Mouse (Mus musculus) intestine, embryonic 14.5 days (tissue): ENCODE measurements around the gene Rab29. TPM values are rescaled to one million over a fixed set of nuclear protein-coding genes. Genes with fewer than 3 reads are reported as not detected.
A peak's percentile ranks its signal among the peaks of the same experiment; 100 is the strongest.

Experiments used
- ATAC-seq: fragments of 200-750 bp; cut with Nextera tagmentation; replicated peaks from 2 replicates; pipeline ENCODE4 v1.8.0; 2017; ENCODE audit warnings: low read depth, moderate number of reproducible peaks, moderate TSS enrichment, moderate library complexity; ENCODE audit not compliant: low FRiP score, low TSS enrichment
- DNase-seq: peaks from one replicate; pipeline ENCODE4 v3.0.0-alpha.2; 2018; ENCODE audit warnings: low spot score
- H3K27ac ChIP-seq: fragments of 300-500 bp; sonication (generic); 2 replicates; pipeline ENCODE4 v1.5.1; 2014; ENCODE audit warnings: low read depth, mild to moderate bottlenecking, control low read depth
- H3K27me3 ChIP-seq: fragments of 300-500 bp; sonication (generic); replicated peaks from 2 replicates; pipeline ENCODE4 v1.6.1; 2014; ENCODE audit warnings: low read length, control low read depth; ENCODE audit not compliant: control insufficient read depth, insufficient read depth
- H3K36me3 ChIP-seq: fragments of 300-500 bp; sonication (generic); 2 replicates; pipeline ENCODE4 v1.6.1; 2014; ENCODE audit warnings: low read length, control low read depth; ENCODE audit not compliant: control insufficient read depth, insufficient read depth
- H3K4me1 ChIP-seq: fragments of 300-500 bp; sonication (generic); replicated peaks from 2 replicates; pipeline ENCODE4 v1.6.1; 2014; ENCODE audit warnings: low read length, control low read depth, mixed read lengths; ENCODE audit not compliant: control insufficient read depth, insufficient read depth
- H3K4me2 ChIP-seq: fragments of 300-500 bp; sonication (generic); 2 replicates; pipeline ENCODE4 v1.6.1; 2014; ENCODE audit warnings: low read length
- H3K4me3 ChIP-seq: fragments of 300-500 bp; sonication (generic); 2 replicates; pipeline ENCODE4 v1.5.1; 2014; ENCODE audit warnings: low read depth, low read length, control low read depth, mixed read lengths
- H3K9ac ChIP-seq: fragments of 300-500 bp; sonication (generic); 2 replicates; pipeline ENCODE4 v1.6.1; 2014; ENCODE audit warnings: mild to moderate bottlenecking, low read length
- H3K9me3 ChIP-seq: fragments of 300-500 bp; sonication (generic); 2 replicates; pipeline ENCODE4 v1.6.1; 2016; ENCODE audit warnings: low read length, control low read depth; ENCODE audit not compliant: control insufficient read depth
- WGBS: fragments of 180-500 bp; shearing (Covaris S2); extraction: QIAGEN DNeasy Blood & Tissue Kit; methylation state at CpG from one replicate; pipeline ENCODE4 v1.1.7; 2014; 5-methylcytosine and 5-hydroxymethylcytosine counted together
- polyA plus RNA-seq: library from polyadenylated mRNA; unstranded; fragments of >200 nt; fragmentation: Nextera tagmentation; extraction: Ambion mirVana; gene quantifications from 2 replicates; pipeline ENCODE4 v1.2.1, GENCODE M21; 2014

The Rab29 gene
- polyA plus RNA-seq, 1 experiment from 2014 or later: 17.6 TPM

DNA sequence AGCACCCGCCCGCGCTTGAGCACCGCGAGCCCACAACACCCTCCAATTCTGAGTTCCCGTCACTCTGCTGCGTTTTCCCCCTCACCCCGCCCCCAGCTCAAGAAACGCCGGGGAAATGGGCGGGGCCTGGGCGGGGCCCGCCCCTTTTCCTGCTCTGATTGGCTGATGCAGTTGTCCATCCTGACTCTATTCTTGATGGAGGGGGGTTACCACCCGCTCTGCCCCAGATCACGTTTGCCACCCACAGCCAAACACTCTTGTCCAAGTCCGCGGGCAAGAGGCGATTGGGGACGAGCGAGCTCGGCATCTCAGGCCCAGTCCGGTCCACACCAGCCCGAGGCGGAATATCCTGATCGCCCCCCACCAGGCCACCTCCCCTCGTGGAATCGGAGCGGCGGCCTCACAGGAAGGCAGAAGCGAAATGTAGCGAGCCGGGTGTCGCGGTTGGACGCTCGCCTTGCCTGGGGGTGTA is 39.2 kb upstream of the Rab29 start:
- H3K36me3 ChIP-seq: peaks cover 16% of the 10 kb centered on the region
- peak overlapping the region; percentile 61 for H3K4me3 ChIP-seq
- peak overlapping the region; percentile 80 for H3K4me2 ChIP-seq
- peak overlapping the region; percentile 73 for H3K9ac ChIP-seq
- peak overlapping the region; percentile 77 for H3K27ac ChIP-seq
- DNase-seq: peak; percentile 100
- H3K9me3 ChIP-seq: no peaks in the 10 kb centered on the region
- WGBS: 0% methylated on average over 32 of the region's 36 CpGs
- ATAC-seq: peak; percentile 93
- H3K27me3 ChIP-seq: no peaks in the 10 kb centered on the region
- H3K4me1 ChIP-seq: peaks cover 14% of the 10 kb centered on the region

DNA sequence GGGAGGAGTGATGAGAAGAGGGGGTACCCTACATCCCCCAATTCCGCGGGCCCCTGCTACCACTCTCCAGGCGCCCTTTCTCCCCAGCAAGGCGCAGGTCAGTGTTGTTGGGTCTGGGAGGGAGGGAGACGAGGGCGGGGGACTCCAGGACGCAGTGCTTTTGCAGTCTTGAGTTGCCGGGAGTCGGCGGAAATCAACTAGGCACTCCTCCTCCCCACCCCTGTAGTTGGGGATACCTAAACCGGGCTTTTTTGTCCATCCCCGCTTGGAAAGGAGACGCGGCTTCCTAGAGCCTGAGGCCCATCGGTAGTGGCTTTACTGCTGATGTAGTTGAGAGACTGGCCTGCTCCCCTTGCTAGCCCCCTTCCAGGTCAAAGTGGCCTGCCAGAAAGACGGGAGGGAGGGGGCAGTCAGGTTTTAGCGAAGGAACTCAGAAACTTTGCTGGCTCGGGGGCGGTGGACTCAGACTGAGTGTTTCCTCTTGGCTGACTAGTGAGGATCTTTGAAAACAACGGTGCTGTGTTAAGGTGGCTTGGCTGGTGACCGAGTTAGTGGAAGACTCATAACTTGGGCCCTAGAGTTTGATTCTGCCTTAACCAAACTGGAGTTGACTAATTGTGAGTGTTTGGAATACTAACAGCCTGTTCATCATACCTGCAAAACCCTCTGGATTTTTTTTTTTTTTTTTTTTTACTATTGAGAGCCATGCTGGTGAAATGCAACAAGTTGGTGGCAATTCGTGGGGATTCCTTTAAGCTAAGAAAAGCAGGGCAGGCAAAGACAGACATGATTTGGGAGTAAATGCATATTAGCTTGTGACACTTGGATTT is 38.5 kb upstream of the Rab29 start:
- Histone ChIP-seq H3K4me1 (peaks cover 14% of the 10 kb centered on the region), H3K4me2 (peak overlapping the region; percentile 80), H3K27me3 (no peaks in the 10 kb centered on the region), H3K36me3 (peaks cover 16% of the 10 kb centered on the region), H3K4me3 (peak overlapping the region; percentile 61), H3K27ac (peak overlapping the region; percentile 72), H3K9ac (peak overlapping the region; percentile 73), H3K9me3 (no peaks in the 10 kb centered on the region)
- DNase-seq: peak; percentile 78
- ATAC-seq: peak; percentile 68
- WGBS: 2% methylated on average over 21 of the region's 22 CpGs

GRCm38 (mm10) chr1:131829279-131829678 is 37.7 kb upstream of the Rab29 start:
- peak overlapping the region; percentile 80 for H3K4me2 ChIP-seq
- peaks cover 23% of the 10 kb centered on the region for H3K36me3 ChIP-seq
- H3K9me3 ChIP-seq: no peaks in the 10 kb centered on the region
- peaks cover 14% of the 10 kb centered on the region for H3K4me1 ChIP-seq
- WGBS: 47% methylated on average over 5 of the region's 5 CpGs
- DNase-seq: no peak
- no peak for ATAC-seq
- H3K4me3 ChIP-seq: peak overlapping the region; percentile 61
- H3K27me3 ChIP-seq: no peaks in the 10 kb centered on the region
- peak overlapping the region; percentile 21; the same call in 1 of the 2 replicates for H3K9ac ChIP-seq
- no peak overlapping the region for H3K27ac ChIP-seq

DNA sequence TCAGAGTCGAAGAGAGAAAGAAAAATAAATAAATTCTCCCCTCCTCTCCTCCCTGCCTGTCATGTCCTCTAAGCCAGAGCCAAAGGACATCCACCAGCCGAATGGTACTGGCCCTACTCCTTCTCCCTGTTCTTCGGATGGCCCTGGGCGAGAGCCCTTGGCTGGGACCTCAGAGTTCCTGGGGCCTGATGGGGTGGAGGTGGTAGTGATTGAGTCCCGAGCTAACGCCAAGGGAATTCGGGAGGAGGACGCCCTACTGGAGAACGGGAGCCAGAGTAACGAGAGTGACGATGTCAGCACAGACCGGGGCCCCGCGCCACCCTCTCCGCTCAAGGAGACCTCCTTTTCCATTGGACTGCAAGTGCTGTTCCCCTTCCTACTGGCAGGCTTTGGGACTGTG is 36.5 kb upstream of the Rab29 start:
- Histone ChIP-seq H3K27ac (no peak overlapping the region), H3K36me3 (peaks cover 23% of the 10 kb centered on the region), H3K4me1 (peaks cover 14% of the 10 kb centered on the region), H3K4me3 (no peak overlapping the region), H3K4me2 (no peak overlapping the region), H3K9me3 (no peaks in the 10 kb centered on the region), H3K9ac (no peak overlapping the region), H3K27me3 (no peaks in the 10 kb centered on the region)
- 84% methylated on average over 15 of the region's 15 CpGs for WGBS
- no peak for ATAC-seq
- no peak for DNase-seq

DNA sequence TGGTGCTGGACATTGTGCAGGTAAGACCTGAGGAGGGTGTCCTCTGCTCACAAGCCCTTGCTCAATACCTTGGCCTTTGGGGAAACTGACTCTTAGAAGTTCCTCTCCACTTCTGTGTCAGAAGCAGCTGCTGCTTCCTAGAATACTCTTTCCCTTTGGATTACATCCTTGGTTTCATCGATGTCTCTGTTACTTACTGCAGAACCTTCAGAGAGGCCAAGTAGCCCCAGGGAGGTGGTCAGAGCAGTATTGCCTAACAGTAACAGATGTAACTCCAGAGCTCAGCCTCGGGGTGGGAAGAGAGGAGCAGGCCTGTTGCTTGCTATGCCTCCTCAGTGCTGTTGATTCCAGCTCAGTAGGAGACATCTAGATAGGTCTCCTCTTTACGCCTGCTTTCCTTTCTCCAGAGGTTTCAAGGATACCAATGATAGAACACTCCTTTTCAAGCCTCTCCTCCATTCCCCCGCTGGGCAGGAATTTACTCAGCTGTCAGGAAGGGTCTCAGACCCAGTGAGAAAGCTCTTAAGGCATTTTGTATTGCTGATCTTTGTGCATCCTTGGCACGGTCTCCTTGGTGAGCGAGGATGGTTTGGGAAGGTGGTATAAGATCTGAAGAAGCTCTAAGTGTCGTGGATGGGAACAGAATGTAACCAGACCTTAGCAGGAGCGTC is 35.9 kb upstream of the Rab29 start:
- Histone ChIP-seq H3K4me3 (no peak overlapping the region), H3K4me2 (no peak overlapping the region), H3K4me1 (peaks cover 14% of the 10 kb centered on the region), H3K27me3 (no peaks in the 10 kb centered on the region), H3K9me3 (no peaks in the 10 kb centered on the region), H3K27ac (no peak overlapping the region), H3K9ac (no peak overlapping the region), H3K36me3 (peaks cover 23% of the 10 kb centered on the region)
- 78% methylated on average over 8 of the region's 8 CpGs for WGBS
- DNase-seq (no peak), ATAC-seq (no peak)

GRCm38 (mm10) chr1:131837035-131837434 is 30.0 kb upstream of the Rab29 start:
- Histone ChIP-seq H3K4me1 (no peaks in the 10 kb centered on the region), H3K36me3 (peaks cover 30% of the 10 kb centered on the region), H3K4me3 (no peak overlapping the region), H3K4me2 (no peak overlapping the region), H3K27ac (no peak overlapping the region), H3K9ac (no peak overlapping the region), H3K27me3 (no peaks in the 10 kb centered on the region), H3K9me3 (no peaks in the 10 kb centered on the region)
- WGBS: 81% methylated on average over 3 of the region's 3 CpGs
- DNase-seq: no peak
- ATAC-seq: no peak

GRCm38 (mm10) chr1:131838542-131838941 is 28.5 kb upstream of the Rab29 start:
- Histone ChIP-seq H3K4me1 (no peaks in the 10 kb centered on the region), H3K9ac (no peak overlapping the region), H3K27ac (no peak overlapping the region), H3K4me3 (no peak overlapping the region), H3K9me3 (no peaks in the 10 kb centered on the region), H3K36me3 (peaks cover 45% of the 10 kb centered on the region), H3K27me3 (no peaks in the 10 kb centered on the region), H3K4me2 (no peak overlapping the region)
- ATAC-seq (no peak), DNase-seq (no peak)
- WGBS: 67% methylated on average over 5 of the region's 5 CpGs

GRCm38 (mm10) chr1:131839279-131839678 is 27.7 kb upstream of the Rab29 start:
- ATAC-seq (no peak), DNase-seq (no peak)
- Histone ChIP-seq H3K4me2 (no peak overlapping the region), H3K4me1 (no peaks in the 10 kb centered on the region), H3K27me3 (no peaks in the 10 kb centered on the region), H3K9me3 (no peaks in the 10 kb centered on the region), H3K4me3 (no peak overlapping the region), H3K9ac (no peak overlapping the region), H3K27ac (no peak overlapping the region), H3K36me3 (peaks cover 46% of the 10 kb centered on the region)
- WGBS: 50% methylated on average over 2 of the region's 2 CpGs
